Mouse (Mus musculus) bone marrow macrophage, adult 2 months (primary cell): Measurements from ENCODE around the gene Mcoln2. TPM values are rescaled to one million over a fixed set of nuclear protein-coding genes. Genes with fewer than 3 reads are reported as not detected.

Experiments used
- H3K27ac ChIP-seq: 2 replicates; pipeline ENCODE4 v1.5.1; 2012; ENCODE audit warnings: low read depth, low read length; ENCODE audit not compliant: insufficient read depth
- H3K4me1 ChIP-seq: 2 replicates; pipeline ENCODE4 v1.6.1; 2012; ENCODE audit warnings: low read length; ENCODE audit not compliant: control insufficient read depth, insufficient read depth
- H3K4me3 ChIP-seq: 2 replicates; pipeline ENCODE4 v1.5.1; 2012; ENCODE audit warnings: mild to moderate bottlenecking, low read length, moderate library complexity; ENCODE audit not compliant: insufficient read depth
- CTCF ChIP-seq: IDR thresholded peaks from 2 replicates; pipeline ENCODE4 v1.5.1; 2012; ENCODE audit warnings: low read depth, mild to moderate bottlenecking, low read length, moderate library complexity
- POLR2A ChIP-seq: IDR thresholded peaks from 2 replicates; pipeline ENCODE4 v1.6.1; 2012; ENCODE audit warnings: mild to moderate bottlenecking, low read depth, low read length, borderline replicate concordance
- polyA plus RNA-seq: library from polyadenylated mRNA; stranded (reverse); fragments of >200 nt; gene quantifications from 2 replicates; pipeline ENCODE4 v1.2.4, GENCODE M21; 2012; ENCODE audit not compliant: missing spikeins, insufficient read depth, insufficient read length

Mcoln2 gene
- polyA plus RNA-seq, 1 experiment, result 35.3 TPM

DNA sequence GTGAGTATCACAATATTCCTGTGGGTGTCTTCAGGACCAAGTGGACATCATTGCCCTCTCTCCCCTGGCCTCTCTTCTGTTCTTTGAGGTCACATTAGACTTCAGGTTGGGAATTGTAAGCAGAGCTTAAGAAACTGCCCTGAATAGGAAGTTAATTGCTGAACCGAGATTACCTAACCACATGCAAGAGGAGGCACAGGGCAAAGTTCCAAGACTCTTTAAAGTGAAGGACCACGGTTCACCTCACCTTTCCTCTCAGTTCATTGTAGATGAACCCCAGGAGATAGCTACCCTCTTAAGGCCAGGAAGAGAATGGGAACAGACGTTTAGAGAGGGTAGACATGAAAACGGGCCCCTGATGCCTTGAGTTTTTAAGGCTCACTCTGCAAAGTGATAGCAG lies 74.6 kb downstream of the Mcoln2 start:
- Histone ChIP-seq H3K4me1 (peaks cover 3% of the 10 kb centered on the region), H3K4me3 (no peak overlapping the region), H3K27ac (no peak overlapping the region)
- no peak for TF ChIP-seq POLR2A
- TF ChIP-seq CTCF, result no peak

DNA sequence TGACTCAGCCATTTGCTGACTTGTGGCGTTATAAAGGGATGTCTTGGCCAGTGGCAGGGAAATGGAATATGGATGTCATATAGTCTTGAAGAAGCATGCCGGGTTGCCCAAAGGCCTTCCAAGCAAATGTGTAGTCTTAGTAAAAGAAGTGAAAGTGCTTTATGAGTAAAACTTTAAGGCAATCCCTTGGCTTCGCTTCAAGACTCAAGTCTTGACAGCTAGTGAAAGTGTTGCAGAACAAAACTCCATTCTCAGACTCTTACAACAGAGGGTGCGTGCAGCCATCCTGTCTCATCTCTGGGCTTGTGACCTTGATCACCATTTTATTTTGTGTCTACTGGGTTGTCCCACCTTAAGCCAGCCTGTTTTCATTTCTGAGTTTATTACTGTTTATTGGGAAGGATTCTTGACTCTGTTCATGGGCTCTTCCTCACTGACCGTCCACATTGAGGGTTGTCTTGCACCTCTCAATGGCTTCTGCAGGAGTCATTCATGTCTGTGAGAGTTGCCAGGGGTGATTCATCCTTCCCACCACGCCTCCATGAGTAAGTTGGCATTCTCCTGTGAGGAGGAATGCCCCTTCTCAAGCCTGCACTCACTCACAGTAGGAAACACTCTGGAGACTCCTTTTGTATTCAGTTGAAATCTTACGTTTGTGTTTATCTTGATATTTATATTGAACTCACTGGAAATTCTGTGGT lies 75.6 kb downstream of the Mcoln2 start:
- TF ChIP-seq CTCF, result no peak
- TF ChIP-seq POLR2A, result no peak
- H3K4me1 ChIP-seq, result peaks cover 3% of the 10 kb centered on the region
- H3K4me3 ChIP-seq, result no peak overlapping the region
- H3K27ac ChIP-seq, result no peak overlapping the region

DNA sequence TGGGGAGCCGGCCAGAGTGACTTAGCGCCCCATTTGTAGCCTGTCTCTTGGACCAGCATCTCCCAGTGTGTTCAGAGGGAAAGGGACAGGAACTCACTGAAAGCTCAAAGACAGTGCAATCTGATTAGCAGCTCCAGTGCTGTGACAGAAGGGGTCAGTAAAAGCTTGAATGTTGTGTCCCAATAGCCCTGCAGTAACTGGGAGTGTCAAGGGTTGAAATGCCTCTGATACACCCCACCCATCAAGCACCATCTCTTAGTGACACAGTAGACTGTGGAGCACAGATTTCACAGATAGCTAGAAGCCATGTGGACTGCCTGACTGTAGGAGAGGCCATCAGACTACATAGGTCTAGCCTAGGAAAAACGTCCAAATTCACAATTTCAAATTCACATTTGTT lies 77.8 kb downstream of the Mcoln2 start:
- Histone ChIP-seq H3K27ac (no peak overlapping the region), H3K4me1 (peaks cover 3% of the 10 kb centered on the region), H3K4me3 (no peak overlapping the region)
- TF ChIP-seq CTCF (no peak), POLR2A (no peak)

GRCm38 (mm10) chr3:146228559-146229310 lies 79.1 kb downstream of the Mcoln2 start:
- TF ChIP-seq CTCF (no peak), POLR2A (no peak)
- Histone ChIP-seq H3K4me1 (peaks cover 3% of the 10 kb centered on the region; the same call in 1 of the 2 replicates), H3K27ac (no peak overlapping the region), H3K4me3 (no peak overlapping the region)

GRCm38 (mm10) chr3:146232708-146233107 lies 83.1 kb downstream of the Mcoln2 start:
- Histone ChIP-seq H3K27ac (no peak overlapping the region), H3K4me3 (no peak overlapping the region), H3K4me1 (no peaks in the 10 kb centered on the region)
- TF ChIP-seq CTCF, result no peak
- TF ChIP-seq POLR2A, result no peak

GRCm38 (mm10) chr3:146233741-146234140 lies 84.1 kb downstream of the Mcoln2 start:
- Histone ChIP-seq H3K27ac (no peak overlapping the region), H3K4me3 (no peak overlapping the region), H3K4me1 (no peaks in the 10 kb centered on the region)
- TF ChIP-seq CTCF, result no peak
- TF ChIP-seq POLR2A, result no peak

DNA sequence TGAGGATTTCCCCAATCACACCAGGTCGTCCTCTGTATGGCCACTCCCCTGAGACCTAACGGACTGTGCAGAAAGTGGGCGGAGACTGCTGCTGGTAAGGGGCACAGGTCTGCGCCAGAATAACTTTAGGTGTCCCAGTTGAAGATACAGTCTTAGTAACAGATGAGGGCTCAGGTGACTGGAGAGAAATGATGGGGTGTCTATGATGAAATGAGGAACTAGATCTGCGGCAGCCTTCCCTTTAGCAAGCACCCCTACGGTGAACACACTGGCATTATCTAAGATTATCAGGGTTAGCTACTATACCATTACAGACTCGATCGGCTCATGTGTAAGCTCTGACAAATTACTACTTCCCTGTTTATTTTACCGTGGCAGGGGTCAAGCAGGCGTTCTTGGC lies 84.9 kb downstream of the Mcoln2 start:
- Histone ChIP-seq H3K4me1 (no peaks in the 10 kb centered on the region), H3K27ac (no peak overlapping the region), H3K4me3 (no peak overlapping the region)
- TF ChIP-seq CTCF (no peak), POLR2A (no peak)

- no peaks in the 10 kb centered on the region for H3K4me1 ChIP-seq
- H3K4me3 ChIP-seq, result no peak overlapping the region
- H3K27ac ChIP-seq, result no peak overlapping the region
- TF ChIP-seq CTCF, result no peak
- no peak for TF ChIP-seq POLR2A
Measured at GRCm38 (mm10) chr3:146236280-146236679, 86.6 kb downstream of the Mcoln2 start.

DNA sequence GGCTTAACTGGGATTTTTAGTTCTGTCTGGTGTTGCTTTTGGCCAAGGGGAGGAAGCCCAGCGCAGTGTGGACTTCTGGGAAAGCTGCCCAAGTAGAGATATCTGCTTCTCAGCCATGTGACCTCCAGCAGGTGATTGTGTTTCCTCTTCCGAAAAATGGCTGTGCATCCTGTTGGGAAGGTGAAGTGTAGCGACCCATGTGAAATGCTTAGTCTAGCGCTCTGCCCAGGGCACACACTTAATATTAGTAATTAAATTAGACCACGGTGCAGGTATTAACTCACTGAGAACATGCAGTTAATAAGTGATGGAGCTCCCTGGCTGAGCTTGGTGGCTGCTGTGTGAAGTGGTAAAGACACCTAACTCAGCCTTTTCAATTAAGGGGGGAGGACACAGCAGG lies 88.0 kb downstream of the Mcoln2 start:
- H3K4me3 ChIP-seq, result no peak overlapping the region
- H3K27ac ChIP-seq, result no peak overlapping the region
- no peaks in the 10 kb centered on the region for H3K4me1 ChIP-seq
- TF ChIP-seq POLR2A (no peak), CTCF (no peak)

GRCm38 (mm10) chr3:146244630-146245029 lies 95.0 kb downstream of the Mcoln2 start:
- no peak overlapping the region for H3K27ac ChIP-seq
- TF ChIP-seq CTCF (no peak), POLR2A (no peak)
- H3K4me3 ChIP-seq, result no peak overlapping the region
- H3K4me1 ChIP-seq, result no peaks in the 10 kb centered on the region

Other genes with a start within 250 kb of the Mcoln2 start
- gene Bcl10, start 227.0 kb upstream of the Mcoln2 start, polyA plus RNA-seq, result 85.5 and 92.5 TPM in 2 replicates
- gene 2410004B18Rik, start 211.8 kb upstream of the Mcoln2 start, polyA plus RNA-seq, result 23.2 and 24.2 TPM in 2 replicates
- 0.24 TPM in 1 of 2 replicates, not detected in the other for gene Syde2, start 162.0 kb upstream of the Mcoln2 start, polyA plus RNA-seq
- not detected in 2 replicates for gene Wdr63, start 41.7 kb upstream of the Mcoln2 start, polyA plus RNA-seq
- 4.7 and 6.5 TPM in 2 replicates for gene Mcoln3, start 32.4 kb upstream of the Mcoln2 start, polyA plus RNA-seq
- not detected in 2 replicates for gene Lpar3, start 71.1 kb downstream of the Mcoln2 start, polyA plus RNA-seq